Mouse (Mus musculus) mouse embryonic stem cell (cell line): ENCODE measurements at regions not wholly inside any gene's neighbourhood (a gene's known extent, or its start where the extent isn't known, plus 50 kb on each side); places are given as distances from the start of the nearest gene placed in this dataset.
"Not testable (repeated sequence)": the region's sequence is repeated elsewhere in the genome, so short reads cannot be mapped to it uniquely, and the experiment has no call there.

Experiments used
- in situ Hi-C, 2 experiments: fragments of 300-500 bp; cut with MboI; formaldehyde crosslinking; loops; 1 replicate in 1 of 2; 3 replicates in 1 of 2; pipeline ENCODE4 v1.14.3; 2019 to 2020; ENCODE audit warnings: low sequenced_read_pairs in 2 of 2, low pct_unique_long_range_greater_than_20kb in 1 of 2, mixed read lengths in 1 of 2; ENCODE audit not compliant: unreplicated experiment in 1 of 2

DNA sequence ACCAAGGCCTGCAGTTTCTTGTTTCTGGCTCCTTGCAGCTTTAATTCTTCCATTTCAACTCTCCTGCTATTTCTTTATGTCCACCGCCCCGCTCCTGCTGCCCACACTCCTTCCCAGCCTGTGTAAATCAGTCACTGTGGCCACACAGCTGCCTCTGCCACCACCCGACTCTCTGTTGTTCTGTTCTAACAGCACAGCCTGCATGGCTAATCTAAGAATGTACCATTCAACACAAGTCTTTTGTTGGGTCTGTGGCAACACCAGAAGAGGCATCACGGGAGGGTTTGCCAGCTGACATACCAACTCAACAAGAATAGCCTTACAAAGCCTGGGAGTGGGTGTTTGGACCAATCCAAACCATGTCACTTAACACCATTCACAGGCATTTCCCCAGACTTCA, 264.9 kb upstream of the Pum3 start:
- in situ Hi-C loops = no loop called here

DNA sequence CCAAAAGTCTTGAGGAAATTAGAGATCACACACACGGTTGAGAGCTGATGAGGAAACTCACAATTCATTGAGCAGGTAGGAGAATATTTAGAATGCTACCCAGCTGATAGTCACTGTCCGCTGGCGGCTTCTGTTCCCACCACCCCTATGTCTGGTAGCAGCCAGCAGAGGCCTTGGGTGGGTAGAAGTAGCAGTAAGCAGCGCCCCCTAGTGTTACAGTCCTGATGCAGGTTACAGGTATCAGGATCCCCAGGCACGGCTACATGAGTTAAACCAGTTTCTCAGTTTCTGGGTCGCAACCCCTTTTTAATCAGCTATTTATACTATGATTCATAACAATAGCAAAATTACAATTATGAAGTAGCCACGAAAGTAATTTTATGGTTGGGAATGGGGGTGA, 264.1 kb upstream of the Pum3 start:
- in situ Hi-C loops = no loop called here

DNA sequence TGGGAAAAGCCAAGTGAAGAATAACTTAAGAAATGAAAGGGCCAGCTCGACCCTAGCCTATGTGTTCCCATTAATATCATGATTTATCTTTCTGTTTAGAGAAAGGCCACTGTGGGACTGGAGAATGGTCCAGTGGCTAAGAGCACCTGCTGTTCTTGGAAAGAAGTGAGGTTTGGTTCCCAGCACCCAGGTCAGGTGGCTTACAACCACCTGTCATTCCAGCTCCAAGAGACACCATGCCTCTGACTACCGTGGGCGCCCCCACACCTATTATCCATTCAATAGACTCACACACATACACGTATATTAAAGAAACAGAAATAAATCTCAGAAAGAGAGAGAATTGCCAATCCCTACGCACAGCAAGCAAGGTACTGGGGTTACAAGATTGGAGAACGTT, 263.3 kb upstream of the Pum3 start:
- in situ Hi-C loops = no loop called here

DNA sequence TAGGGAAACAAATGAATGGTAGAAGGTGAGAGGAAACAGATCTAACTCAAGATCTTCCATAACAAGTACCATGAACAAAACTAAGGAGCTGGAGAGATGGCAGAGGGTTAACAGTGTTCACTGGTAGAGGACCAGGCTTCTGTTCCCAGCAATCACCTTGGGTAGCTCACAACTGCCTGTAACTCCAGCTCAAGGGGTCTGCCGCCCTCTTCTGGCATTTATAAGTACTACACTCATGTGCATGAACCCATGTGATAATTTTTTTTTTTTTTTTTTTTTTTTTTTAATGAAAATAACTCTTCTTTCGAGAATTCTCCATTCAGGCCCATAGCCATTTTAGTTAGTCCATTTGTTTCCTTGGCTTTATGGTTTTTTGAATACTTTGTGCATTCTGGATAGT, 253.8 kb upstream of the Pum3 start:
- in situ Hi-C loops = no loop called here

DNA sequence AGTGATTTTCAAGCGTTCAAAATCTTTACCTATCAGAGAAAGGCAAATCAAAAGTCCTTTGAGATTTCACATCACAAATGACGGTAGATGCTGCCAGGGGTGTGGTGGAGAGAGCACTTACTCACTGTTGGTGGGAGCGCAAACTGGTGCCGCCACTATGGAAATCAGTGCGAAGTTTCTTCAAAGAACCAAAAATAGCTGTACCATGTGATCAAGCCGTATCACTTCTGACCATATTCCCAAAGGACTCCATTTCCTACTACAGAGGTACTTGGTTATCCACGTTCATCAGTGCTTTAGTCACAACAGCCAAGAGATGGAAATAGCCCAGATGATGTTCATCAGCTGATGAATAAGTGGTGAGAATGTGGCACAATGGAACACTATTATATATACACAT, 249.8 kb upstream of the Pum3 start:
- in situ Hi-C loops = loop anchor here in 1 of 2 experiments (10.0 kb wide), 1 partner anchor 215 kb away; no protein-coding TSS in a partner anchor

DNA sequence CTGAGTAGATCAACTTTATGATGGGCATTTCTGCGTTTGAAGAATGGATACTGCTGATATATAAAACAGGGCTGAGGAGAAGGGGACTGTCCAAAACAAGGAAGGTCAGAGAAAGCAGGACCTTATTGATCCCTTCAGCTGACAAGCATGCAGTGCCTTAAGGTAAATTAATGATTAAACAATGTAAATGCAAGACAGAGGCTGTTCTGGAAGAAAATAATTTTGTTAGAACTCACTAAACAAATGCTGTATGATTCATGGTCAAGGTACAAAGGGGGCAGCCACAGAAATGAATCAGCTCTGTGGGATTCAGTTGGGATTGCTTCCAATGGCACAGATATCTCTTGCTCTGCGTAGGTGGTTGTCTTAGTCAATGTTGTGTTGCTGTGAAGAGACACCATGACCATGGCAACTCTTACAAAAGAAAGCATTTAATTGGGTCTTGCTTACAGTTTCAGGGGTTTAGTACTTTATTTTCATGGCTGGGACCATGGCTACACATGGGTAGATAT, 243.1 kb upstream of the Pum3 start:
- in situ Hi-C loops = loop anchor here in 1 of 2 experiments (10.0 kb wide), 1 partner anchor 208 kb away; no protein-coding TSS in a partner anchor

GRCm38 (mm10) chr19:27663296-27663695, 233.7 kb upstream of the Pum3 start:
- in situ Hi-C loops = no loop called here

- in situ Hi-C loops = no loop called here
These were observed 211.4 kb upstream of the Pum3 start for GRCm38 (mm10) chr19:27641001-27641400.

DNA sequence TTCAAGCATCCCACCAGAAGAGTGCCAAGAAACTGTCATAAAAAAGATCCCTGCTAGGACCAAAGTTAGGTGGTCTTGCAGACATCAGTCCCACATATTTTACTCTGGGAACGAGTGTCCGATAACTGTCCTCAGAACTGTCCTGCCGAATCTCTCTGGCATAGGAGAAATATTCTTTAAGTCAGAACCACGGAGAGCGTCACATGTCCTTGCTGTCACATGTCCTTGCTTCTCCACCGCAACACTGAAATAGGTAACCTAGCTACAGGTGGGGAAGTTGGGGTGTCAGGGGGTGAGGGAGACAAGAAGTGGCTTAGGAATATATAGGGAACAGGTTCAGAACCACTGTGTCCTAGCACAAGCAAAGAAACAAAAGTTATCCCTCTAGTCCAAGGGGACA, 203.5 kb upstream of the Pum3 start:
- in situ Hi-C loops = no loop called here

GRCm38 (mm10) chr19:27627626-27628025, 198.0 kb upstream of the Pum3 start:
- in situ Hi-C loops = no loop called here

DNA sequence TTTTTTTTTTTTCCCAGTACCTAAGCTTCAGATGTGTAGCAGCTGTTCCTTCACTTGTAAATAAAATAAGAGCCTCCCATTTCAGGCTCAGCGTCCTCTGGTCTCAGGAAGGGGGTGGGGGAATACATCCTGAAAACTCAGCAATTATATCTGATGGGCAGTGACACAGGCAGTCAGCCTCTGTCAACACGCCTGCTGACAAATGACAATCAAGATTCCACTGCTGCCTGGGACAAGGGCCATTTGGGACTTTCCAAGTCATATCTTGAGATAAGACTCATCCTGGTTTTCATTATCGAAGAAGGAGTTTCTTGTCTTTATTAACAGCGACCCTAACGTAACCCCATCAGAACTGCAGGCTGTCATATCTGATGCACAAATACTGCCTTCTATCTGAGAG, 187.9 kb upstream of the Pum3 start:
- in situ Hi-C loops = no loop called here

DNA sequence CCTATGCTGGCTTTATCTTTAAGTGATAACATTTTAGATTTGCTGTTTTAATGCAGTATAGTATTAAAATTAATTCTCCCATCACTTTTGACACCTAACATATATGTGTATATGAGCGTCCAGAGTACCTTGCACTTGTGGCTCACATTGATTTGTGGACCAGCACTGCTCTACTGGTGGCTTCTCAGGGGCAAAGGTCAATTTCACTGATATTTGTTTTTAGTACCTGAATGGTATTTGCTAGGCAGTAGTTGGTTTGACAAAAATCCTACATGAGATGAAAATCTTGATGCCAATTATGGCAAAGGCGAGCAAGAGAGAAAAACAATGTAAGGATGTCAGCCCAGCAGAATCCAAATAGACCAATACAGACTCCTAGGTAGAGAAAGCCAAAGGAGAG, 177.3 kb upstream of the Pum3 start:
- in situ Hi-C loops = no loop called here

GRCm38 (mm10) chr19:27603296-27603695, 173.7 kb upstream of the Pum3 start:
- in situ Hi-C loops = no loop called here

GRCm38 (mm10) chr19:27601551-27601950, 171.9 kb upstream of the Pum3 start:
- in situ Hi-C loops = no loop called here

DNA sequence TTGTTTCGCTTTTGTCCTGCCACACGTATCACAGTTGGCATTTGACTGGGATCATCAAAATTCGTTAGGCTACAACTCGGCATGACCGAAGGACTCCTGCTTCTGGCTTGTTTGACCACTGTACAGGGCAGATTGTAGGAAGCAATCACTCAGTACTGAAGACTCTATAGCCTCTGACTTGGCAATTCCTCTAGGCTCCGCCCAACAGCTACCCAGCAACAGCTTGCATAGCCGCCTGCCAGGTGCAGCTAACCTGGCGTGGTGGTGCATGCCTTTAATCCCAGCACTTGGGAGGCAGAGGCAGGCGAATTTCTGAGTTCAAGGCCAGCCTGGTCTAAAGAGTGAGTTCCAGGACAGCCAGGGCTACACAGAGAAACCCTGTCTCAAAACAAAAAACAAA, 170.8 kb upstream of the Pum3 start:
- in situ Hi-C loops = not testable (repeated sequence)

GRCm38 (mm10) chr19:27599639-27600308, 170.1 kb upstream of the Pum3 start:
- in situ Hi-C loops = no loop called here

DNA sequence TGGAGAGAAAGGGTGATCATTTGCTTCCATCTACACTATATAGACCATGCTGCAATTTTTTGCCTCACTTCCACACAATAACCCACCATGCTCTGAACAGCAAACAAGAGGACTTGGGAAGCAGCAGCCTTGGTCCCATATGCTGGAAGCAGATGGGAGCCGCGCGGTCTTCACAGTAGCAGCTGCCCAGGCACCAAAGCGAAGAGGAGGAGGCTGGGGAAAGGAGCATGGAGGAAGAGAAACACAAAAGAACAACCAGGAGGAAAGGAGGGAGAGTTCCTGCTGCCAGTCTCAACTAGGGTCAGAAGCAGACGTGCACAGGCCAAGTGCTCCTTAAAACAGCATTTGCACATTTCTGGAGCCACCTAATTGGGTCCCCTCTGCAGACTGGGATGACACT, 168.7 kb upstream of the Pum3 start:
- in situ Hi-C loops = no loop called here

DNA sequence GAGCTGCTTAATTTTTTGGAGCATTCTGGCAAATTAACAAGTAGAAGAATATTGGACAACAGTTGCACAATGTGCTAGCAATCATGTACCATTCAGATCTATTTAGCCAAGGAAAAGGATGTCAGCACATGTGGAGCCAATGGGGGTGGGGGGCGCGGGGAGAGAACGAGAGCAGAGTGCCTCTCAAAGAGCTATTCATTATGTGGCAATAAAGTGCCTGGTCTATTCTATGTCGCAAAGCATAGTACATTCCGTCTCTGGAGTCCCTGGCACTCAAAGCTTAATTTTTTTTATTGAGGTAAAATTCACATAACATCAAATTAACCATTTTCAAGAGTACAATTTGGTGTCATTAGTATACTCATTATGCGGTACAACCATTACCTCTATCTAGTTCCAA, 155.9 kb upstream of the Pum3 start:
- in situ Hi-C loops = no loop called here

- in situ Hi-C loops = no loop called here
These were observed 152.5 kb upstream of the Pum3 start for GRCm38 (mm10) chr19:27582111-27582500.

DNA sequence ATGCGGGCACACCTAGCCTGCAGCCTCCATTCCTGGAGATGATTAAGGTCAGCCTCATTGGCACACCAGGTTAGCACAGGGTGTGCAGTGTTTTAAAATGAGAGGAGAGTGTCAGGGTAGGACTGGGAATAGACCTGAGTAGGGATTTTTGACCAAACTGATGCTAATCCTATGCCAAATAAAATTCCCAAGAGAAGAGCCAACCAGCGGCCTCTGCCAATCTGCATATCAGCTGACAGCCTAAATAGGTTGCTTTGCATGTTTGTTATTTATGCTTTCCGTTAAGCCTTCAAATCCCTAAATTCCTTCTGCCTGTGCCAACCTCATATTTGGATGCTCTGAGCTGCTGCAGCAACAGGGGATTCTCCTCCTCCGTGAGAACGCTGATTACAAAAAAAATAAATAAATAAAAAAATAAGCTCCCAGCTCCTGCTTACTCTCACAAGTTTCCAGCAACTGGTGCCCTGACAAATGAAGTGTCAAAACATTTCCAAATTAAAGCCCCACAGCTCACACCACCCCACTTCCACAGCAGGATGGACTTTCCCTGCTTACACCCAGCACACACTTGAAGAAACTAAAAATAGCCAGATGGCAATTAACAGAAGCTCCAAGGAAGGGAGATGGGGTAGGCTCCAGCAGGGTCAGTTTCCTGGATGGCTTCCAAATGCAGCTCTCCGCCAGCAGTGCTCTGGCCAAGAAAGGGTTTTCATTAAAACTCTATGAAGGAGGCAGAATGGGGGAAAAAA, 151.9 kb upstream of the Pum3 start:
- in situ Hi-C loops = no loop called here
